Mouse (Mus musculus) embryonic fibroblast, embryonic 13.5 days (primary cell): ENCODE results near the gene Sebox.

Experiments used
- CTCF ChIP-seq: IDR thresholded peaks from 2 replicates; pipeline ENCODE4 v1.5.1; 2011; ENCODE audit warnings: mild to moderate bottlenecking, control low read depth, low read length, moderate library complexity, borderline replicate concordance; ENCODE audit not compliant: insufficient read depth
- POLR2A ChIP-seq: IDR thresholded peaks from 2 replicates; pipeline ENCODE4 v1.6.1; 2011; ENCODE audit warnings: low read depth, mild to moderate bottlenecking, control low read depth, low read length, moderate library complexity

DNA sequence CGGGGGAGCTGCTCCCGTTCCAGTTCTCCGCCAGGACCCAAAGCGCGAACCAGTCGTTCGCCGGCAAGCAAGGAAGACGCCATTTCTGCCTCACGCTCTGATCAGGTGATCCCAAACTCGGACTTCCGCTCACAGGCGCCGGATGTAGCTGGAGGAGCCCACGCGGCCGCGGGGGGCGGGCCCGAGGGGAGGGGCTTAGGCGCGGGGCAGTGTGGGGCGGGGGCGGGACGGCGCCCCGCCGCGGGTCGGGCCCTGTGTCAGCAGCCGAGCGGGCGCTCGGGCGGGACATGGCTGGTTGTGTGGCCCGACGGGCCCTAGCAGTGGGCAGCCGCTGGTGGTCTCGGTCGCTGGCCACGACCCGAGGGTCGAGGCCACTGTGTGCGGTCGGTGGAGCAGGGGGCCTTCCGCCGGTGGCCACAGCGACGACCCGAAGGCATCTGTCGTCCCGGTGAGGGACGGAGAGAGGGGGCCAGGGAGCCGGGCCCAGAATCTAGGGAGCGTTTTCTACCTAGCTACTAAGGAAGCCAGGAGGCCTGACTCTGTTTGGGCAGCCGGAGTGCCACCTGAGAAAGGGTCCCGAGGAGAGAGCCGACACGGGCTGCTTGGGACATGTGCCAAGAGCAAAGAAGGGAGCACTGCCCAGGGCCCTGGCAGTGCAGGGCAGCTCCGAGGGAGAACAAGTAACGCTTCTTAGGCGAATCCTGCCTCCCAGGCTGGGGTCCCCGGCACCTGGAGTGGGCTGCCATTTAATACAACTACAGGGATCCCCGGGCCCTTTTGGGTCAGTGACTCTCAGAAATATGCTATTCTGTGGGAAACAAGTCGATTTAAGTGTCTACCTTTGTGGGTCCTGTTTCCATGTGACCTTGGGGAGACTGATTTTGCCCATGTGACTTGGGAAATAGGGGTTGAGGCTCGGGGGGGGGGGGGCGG, 9.0 kb downstream of the Sebox start, which contains the start of the genes Tmem199 and Poldip2:
- TF ChIP-seq CTCF (no peak), POLR2A (peak; percentile 92)
